Mouse (Mus musculus): Measurements from ENCODE around the gene Med16. TPM values are rescaled to one million over a fixed set of nuclear protein-coding genes. Genes with fewer than 3 reads are reported as not detected.

Gene Med16
- polyA plus RNA-seq (2012; rRNA removed) = 103 and 121 TPM in 2 replicates

- Histone ChIP-seq H3K4me3 (ENCODE audit: control insufficient read depth, insufficient read depth, low read length) (peak within 1 kb of the TSS; percentile 75), H3K4me1 (replicated peaks; ENCODE audit: control insufficient read depth, insufficient read depth, low read length) (peaks cover 10% of the 10 kb centered on the region), H3K36me3 (ENCODE audit: control insufficient read depth, insufficient read depth, low read length) (no peaks in the 10 kb centered on the region), H3K27ac (ENCODE audit: control insufficient read depth, insufficient read depth, low read length) (peak within 1 kb of the TSS; percentile 54), H3K27me3 (ENCODE audit: control insufficient read depth, insufficient read depth, low read length) (no peaks in the 10 kb centered on the region)
- under 1% methylated on average over 52 of the region's 52 CpGs for WGBS
- DNase-seq = peak; percentile 99
- TF ChIP-seq POLR2A (IDR thresholded peaks at IDR 0.05; ENCODE audit: control insufficient read depth, extremely low read depth, insufficient read depth, low read length, poor library complexity) = peak; percentile 50; the same call in 1 of the 2 replicates
- TF ChIP-seq CTCF (IDR thresholded peaks at IDR 0.05; ENCODE audit: borderline replicate concordance, control insufficient read depth, extremely low read depth, insufficient read depth, low read length, poor library complexity) = no peak
These were observed at the start of gene Med16 for GRCm38 (mm10) chr10:79908167-79909091. Gene Med16 (minus strand): TSS chr10:79908923.

- H3K4me1 ChIP-seq (replicated peaks; ENCODE audit: control insufficient read depth, insufficient read depth, low read length) = peaks cover 8% of the 10 kb centered on the region
- H3K27ac ChIP-seq (ENCODE audit: control insufficient read depth, insufficient read depth, low read length) = no peak overlapping the region
- no peak for TF ChIP-seq POLR2A (IDR thresholded peaks at IDR 0.05; ENCODE audit: control insufficient read depth, extremely low read depth, insufficient read depth, low read length, poor library complexity)
- TF ChIP-seq CTCF (IDR thresholded peaks at IDR 0.05; ENCODE audit: borderline replicate concordance, control insufficient read depth, extremely low read depth, insufficient read depth, low read length, poor library complexity) = peak; percentile 91
- DNase-seq = peak; percentile 87
- no peaks in the 10 kb centered on the region for H3K27me3 ChIP-seq (ENCODE audit: control insufficient read depth, insufficient read depth, low read length)
- H3K4me3 ChIP-seq (ENCODE audit: control insufficient read depth, insufficient read depth, low read length) = no peak overlapping the region
- 27% methylated on average over 21 of the region's 21 CpGs for WGBS
- H3K36me3 ChIP-seq (ENCODE audit: control insufficient read depth, insufficient read depth, low read length) = no peaks in the 10 kb centered on the region
These were observed 49.6 kb upstream of the Med16 start for GRCm38 (mm10) chr10:79958140-79958816.

GRCm38 (mm10) chr10:79956643-79957154 is 48.0 kb upstream of the Med16 start:
- WGBS = 83% methylated on average over 4 of the region's 4 CpGs
- H3K27ac ChIP-seq (ENCODE audit: control insufficient read depth, insufficient read depth, low read length) = no peak overlapping the region
- peaks cover 8% of the 10 kb centered on the region for H3K4me1 ChIP-seq (replicated peaks; ENCODE audit: control insufficient read depth, insufficient read depth, low read length)
- no peak overlapping the region for H3K4me3 ChIP-seq (ENCODE audit: control insufficient read depth, insufficient read depth, low read length)
- H3K27me3 ChIP-seq (ENCODE audit: control insufficient read depth, insufficient read depth, low read length) = no peaks in the 10 kb centered on the region
- DNase-seq = no peak
- H3K36me3 ChIP-seq (ENCODE audit: control insufficient read depth, insufficient read depth, low read length) = no peaks in the 10 kb centered on the region
- TF ChIP-seq CTCF (IDR thresholded peaks at IDR 0.05; ENCODE audit: borderline replicate concordance, control insufficient read depth, extremely low read depth, insufficient read depth, low read length, poor library complexity) = no peak

GRCm38 (mm10) chr10:79955691-79956090 is 47.0 kb upstream of the Med16 start:
- no peaks in the 10 kb centered on the region for H3K27me3 ChIP-seq (ENCODE audit: control insufficient read depth, insufficient read depth, low read length)
- TF ChIP-seq POLR2A (IDR thresholded peaks at IDR 0.05; ENCODE audit: control insufficient read depth, extremely low read depth, insufficient read depth, low read length, poor library complexity) (no peak), CTCF (IDR thresholded peaks at IDR 0.05; ENCODE audit: borderline replicate concordance, control insufficient read depth, extremely low read depth, insufficient read depth, low read length, poor library complexity) (no peak)
- H3K36me3 ChIP-seq (ENCODE audit: control insufficient read depth, insufficient read depth, low read length) = no peaks in the 10 kb centered on the region
- no peak overlapping the region for H3K4me3 ChIP-seq (ENCODE audit: control insufficient read depth, insufficient read depth, low read length)
- peaks cover 7% of the 10 kb centered on the region for H3K4me1 ChIP-seq (replicated peaks; ENCODE audit: control insufficient read depth, insufficient read depth, low read length)
- no peak for DNase-seq
- WGBS = 93% methylated on average over 9 of the region's 9 CpGs
- H3K27ac ChIP-seq (ENCODE audit: control insufficient read depth, insufficient read depth, low read length) = no peak overlapping the region

GRCm38 (mm10) chr10:79953946-79954345 is 45.2 kb upstream of the Med16 start:
- H3K4me3 ChIP-seq (ENCODE audit: control insufficient read depth, insufficient read depth, low read length) = no peak overlapping the region
- no peaks in the 10 kb centered on the region for H3K27me3 ChIP-seq (ENCODE audit: control insufficient read depth, insufficient read depth, low read length)
- DNase-seq = peak; percentile 51
- WGBS = 88% methylated on average over 6 of the region's 6 CpGs
- no peak overlapping the region for H3K27ac ChIP-seq (ENCODE audit: control insufficient read depth, insufficient read depth, low read length)
- H3K36me3 ChIP-seq (ENCODE audit: control insufficient read depth, insufficient read depth, low read length) = no peaks in the 10 kb centered on the region
- peak; percentile 79 for TF ChIP-seq CTCF (IDR thresholded peaks at IDR 0.05; ENCODE audit: borderline replicate concordance, control insufficient read depth, extremely low read depth, insufficient read depth, low read length, poor library complexity)
- no peak for TF ChIP-seq POLR2A (IDR thresholded peaks at IDR 0.05; ENCODE audit: control insufficient read depth, extremely low read depth, insufficient read depth, low read length, poor library complexity)
- H3K4me1 ChIP-seq (replicated peaks; ENCODE audit: control insufficient read depth, insufficient read depth, low read length) = peaks cover 2% of the 10 kb centered on the region

GRCm38 (mm10) chr10:79950661-79951060 is 41.9 kb upstream of the Med16 start:
- TF ChIP-seq POLR2A (IDR thresholded peaks at IDR 0.05; ENCODE audit: control insufficient read depth, extremely low read depth, insufficient read depth, low read length, poor library complexity) = no peak
- no peak for TF ChIP-seq CTCF (IDR thresholded peaks at IDR 0.05; ENCODE audit: borderline replicate concordance, control insufficient read depth, extremely low read depth, insufficient read depth, low read length, poor library complexity)

More at GRCm38 (mm10) chr10:79950661-79951060, 41.9 kb upstream of the Med16 start:
- Histone ChIP-seq H3K4me1 (replicated peaks; ENCODE audit: control insufficient read depth, insufficient read depth, low read length) (no peaks in the 10 kb centered on the region), H3K4me3 (ENCODE audit: control insufficient read depth, insufficient read depth, low read length) (no peak overlapping the region), H3K27me3 (ENCODE audit: control insufficient read depth, insufficient read depth, low read length) (no peaks in the 10 kb centered on the region), H3K27ac (ENCODE audit: control insufficient read depth, insufficient read depth, low read length) (no peak overlapping the region), H3K36me3 (ENCODE audit: control insufficient read depth, insufficient read depth, low read length) (no peaks in the 10 kb centered on the region)
- DNase-seq = no peak
- WGBS = 97% methylated on average over 18 of the region's 18 CpGs

Data from thymus, adult 2 months (tissue).